Mouse (Mus musculus): Measurements from ENCODE around the gene Epb41l5.

DNA sequence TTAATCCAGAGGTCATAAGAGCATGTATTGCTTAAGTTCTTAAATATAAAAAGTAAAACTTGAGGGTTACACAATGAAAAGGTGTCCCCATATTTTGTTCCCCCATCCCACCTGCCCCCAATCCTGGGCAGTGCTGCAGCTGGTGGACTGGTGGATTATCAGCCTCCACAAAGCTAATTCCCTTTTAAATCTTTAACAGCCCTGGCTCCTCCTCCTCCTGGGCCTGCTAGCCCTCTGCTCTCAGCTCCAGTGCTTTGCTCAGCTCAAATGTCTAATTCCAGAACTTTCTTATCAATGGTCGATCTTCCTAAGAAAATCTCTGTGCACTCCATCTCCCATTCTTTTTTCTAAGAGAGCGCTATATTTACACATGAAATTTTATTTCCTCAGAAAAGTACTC lies 2.4 kb downstream of the Epb41l5 start:
- TF ChIP-seq CTCF (IDR thresholded peaks at IDR 0.05; ENCODE audit: low read depth) (no peak), EP300 (IDR thresholded peaks at IDR 0.05; ENCODE audit: low read depth) (no peak)
